Mouse (Mus musculus): ENCODE measurements at regions not wholly inside any gene's neighbourhood (a gene's known extent, or its start where the extent isn't known, plus 50 kb on each side); places are given as distances from the start of the nearest gene placed in this dataset.

DNA sequence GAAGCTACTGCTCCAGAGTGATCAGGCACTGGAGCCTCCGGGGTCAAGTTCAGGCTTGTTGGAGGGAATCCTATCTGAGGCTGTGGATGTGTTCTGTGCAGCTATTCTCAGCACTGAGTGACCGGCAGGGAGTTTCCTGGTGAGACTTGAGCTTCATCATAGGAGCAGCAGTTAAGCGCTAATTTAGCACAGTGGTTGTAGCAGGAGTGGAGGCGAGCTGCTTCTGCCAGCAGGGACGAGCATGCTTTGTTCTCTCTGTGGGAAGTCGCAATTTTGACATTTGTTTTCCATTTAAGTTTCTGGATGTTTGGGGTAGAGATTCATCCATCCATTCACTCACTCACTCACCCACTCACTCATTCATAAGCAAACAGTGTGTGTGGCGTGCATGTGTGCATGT is 144.4 kb upstream of the Rbfox1 start:
- Histone ChIP-seq H3K36me3 (ENCODE audit: control insufficient read depth, insufficient read depth, low read length, poor library complexity, severe bottlenecking) (no peaks in the 10 kb centered on the region), H3K27me3 (ENCODE audit: control insufficient read depth, insufficient read depth, low read length, poor library complexity, severe bottlenecking) (no peaks in the 10 kb centered on the region)
- DNase-seq (ENCODE audit: low read depth, low spot score), result no peak

- H3K27me3 ChIP-seq (ENCODE audit: control insufficient read depth, insufficient read depth, low read length, poor library complexity, severe bottlenecking), result no peaks in the 10 kb centered on the region
- no peaks in the 10 kb centered on the region for H3K36me3 ChIP-seq (ENCODE audit: control insufficient read depth, insufficient read depth, low read length, poor library complexity, severe bottlenecking)
- DNase-seq (ENCODE audit: low read depth, low spot score), result no peak
Measured at GRCm38 (mm10) chr16:5733608-5734007, 151.5 kb upstream of the Rbfox1 start.

DNA sequence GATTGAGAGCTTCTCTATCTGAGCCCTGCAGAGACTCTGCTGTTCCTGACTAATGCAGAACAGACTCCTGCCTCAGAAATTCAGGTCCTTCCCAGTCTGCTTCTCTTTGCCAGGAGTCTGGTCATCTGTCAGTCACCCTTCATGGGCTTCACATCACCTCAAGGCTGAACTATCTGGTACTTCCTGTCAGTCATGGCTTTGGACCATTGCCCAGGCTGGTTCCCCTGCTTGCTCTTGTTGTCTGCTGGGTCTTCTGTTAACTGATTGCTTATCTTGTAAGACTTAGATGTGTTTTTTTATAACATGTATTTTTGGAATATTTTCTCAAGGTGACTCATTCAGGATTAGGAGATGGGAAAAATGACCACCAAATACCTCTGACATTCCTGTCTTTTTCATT is 162.6 kb upstream of the Rbfox1 start:
- DNase-seq (ENCODE audit: low read depth, low spot score), result no peak
- no peaks in the 10 kb centered on the region for H3K27me3 ChIP-seq (ENCODE audit: control insufficient read depth, insufficient read depth, low read length, poor library complexity, severe bottlenecking)
- H3K36me3 ChIP-seq (ENCODE audit: control insufficient read depth, insufficient read depth, low read length, poor library complexity, severe bottlenecking), result no peaks in the 10 kb centered on the region

DNA sequence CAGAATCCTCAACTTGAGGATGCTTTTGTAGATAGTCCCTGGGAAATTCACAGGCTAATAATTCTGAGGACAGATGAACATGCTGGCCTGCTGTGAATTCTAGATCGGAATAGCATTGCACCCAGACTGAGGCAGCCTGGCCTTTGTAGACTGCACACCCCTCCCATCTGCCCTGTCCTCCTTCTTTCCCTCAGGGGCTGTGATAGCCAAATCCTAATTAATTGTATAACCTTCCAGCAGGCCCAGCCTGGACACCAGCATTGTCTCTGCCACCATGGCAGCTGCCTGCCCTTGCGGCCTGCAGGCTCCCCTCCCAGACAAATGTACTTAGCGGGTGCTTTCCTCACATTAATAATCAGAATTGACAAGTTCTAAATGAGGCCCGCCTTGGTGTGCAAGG is 171.7 kb upstream of the Rbfox1 start:
- Histone ChIP-seq H3K27me3 (ENCODE audit: control insufficient read depth, insufficient read depth, low read length, poor library complexity, severe bottlenecking) (no peaks in the 10 kb centered on the region), H3K36me3 (ENCODE audit: control insufficient read depth, insufficient read depth, low read length, poor library complexity, severe bottlenecking) (no peaks in the 10 kb centered on the region)
- DNase-seq (ENCODE audit: low read depth, low spot score), result no peak

DNA sequence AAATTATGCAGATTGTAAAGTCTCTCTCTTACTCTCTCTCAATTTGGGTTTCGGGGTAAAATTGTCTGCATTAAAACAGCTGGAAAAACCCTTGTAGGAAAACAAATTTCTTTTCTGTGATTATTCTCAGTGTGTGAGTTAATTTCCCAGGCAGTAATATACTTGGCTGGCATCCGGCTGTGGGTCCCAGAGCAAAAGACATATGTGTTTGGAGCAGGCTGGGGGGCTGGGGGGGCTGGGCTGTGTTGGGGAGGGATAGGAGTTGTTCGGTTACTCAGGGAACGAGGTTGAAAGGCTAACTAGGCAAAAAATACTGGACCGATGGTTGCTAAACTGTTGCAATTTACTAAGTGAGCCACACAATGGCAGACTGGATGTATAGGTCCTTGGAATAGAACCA is 175.3 kb upstream of the Rbfox1 start:
- no peak for DNase-seq (ENCODE audit: low read depth, low spot score)
- no peaks in the 10 kb centered on the region for H3K36me3 ChIP-seq (ENCODE audit: control insufficient read depth, insufficient read depth, low read length, poor library complexity, severe bottlenecking)
- no peaks in the 10 kb centered on the region for H3K27me3 ChIP-seq (ENCODE audit: control insufficient read depth, insufficient read depth, low read length, poor library complexity, severe bottlenecking)

- no peak for DNase-seq (ENCODE audit: low read depth, low spot score)
- no peaks in the 10 kb centered on the region for H3K36me3 ChIP-seq (ENCODE audit: control insufficient read depth, insufficient read depth, low read length, poor library complexity, severe bottlenecking)
- no peaks in the 10 kb centered on the region for H3K27me3 ChIP-seq (ENCODE audit: control insufficient read depth, insufficient read depth, low read length, poor library complexity, severe bottlenecking)
Measured at GRCm38 (mm10) chr16:5700731-5701255, 184.4 kb upstream of the Rbfox1 start.

DNA sequence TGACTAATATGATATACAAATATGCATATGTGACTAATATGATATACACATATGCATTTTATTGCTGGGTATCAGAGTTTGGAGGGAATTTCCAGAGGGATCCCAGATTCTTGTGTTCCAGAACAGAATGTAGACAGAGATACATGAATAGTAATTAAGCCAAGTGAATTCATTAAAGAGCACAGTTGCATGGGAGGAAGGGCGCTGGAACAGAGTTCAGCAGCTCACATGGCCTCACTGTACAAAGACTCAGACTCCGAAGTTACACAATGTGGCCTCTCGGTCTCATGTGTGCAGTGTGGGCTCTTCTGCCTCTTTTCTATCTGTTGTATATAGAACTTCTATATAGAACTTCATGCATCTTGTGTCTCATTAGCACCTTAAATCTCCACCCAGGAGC is 196.8 kb upstream of the Rbfox1 start:
- Histone ChIP-seq H3K27me3 (ENCODE audit: control insufficient read depth, insufficient read depth, low read length, poor library complexity, severe bottlenecking) (no peaks in the 10 kb centered on the region), H3K36me3 (ENCODE audit: control insufficient read depth, insufficient read depth, low read length, poor library complexity, severe bottlenecking) (no peaks in the 10 kb centered on the region)
- DNase-seq (ENCODE audit: low read depth, low spot score), result no peak

GRCm38 (mm10) chr16:5673372-5673960 is 211.7 kb upstream of the Rbfox1 start:
- DNase-seq (ENCODE audit: low read depth, low spot score), result no peak
- Histone ChIP-seq H3K27me3 (ENCODE audit: control insufficient read depth, insufficient read depth, low read length, poor library complexity, severe bottlenecking) (no peaks in the 10 kb centered on the region), H3K36me3 (ENCODE audit: control insufficient read depth, insufficient read depth, low read length, poor library complexity, severe bottlenecking) (no peaks in the 10 kb centered on the region)

DNA sequence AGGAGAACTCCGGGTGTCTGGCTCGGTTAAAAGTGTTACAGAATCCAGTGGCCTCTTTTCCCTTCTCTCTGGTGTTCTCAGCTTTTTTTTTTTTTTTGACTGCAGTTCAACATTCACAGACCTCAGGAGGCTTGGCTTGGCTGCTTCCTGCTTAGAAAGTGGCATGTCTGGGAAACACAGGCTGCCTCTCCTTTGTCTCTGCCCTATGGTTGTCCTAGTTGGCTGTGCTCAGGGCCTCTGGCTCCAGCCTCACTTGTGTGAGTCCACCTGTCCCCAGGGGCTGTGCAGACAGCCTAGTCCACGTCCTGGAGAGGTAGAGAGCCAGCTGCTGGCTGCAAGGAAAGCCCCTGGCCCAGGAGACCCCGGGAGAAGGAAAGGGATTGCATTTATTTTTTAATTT is 212.3 kb upstream of the Rbfox1 start:
- Histone ChIP-seq H3K36me3 (ENCODE audit: control insufficient read depth, insufficient read depth, low read length, poor library complexity, severe bottlenecking) (no peaks in the 10 kb centered on the region), H3K27me3 (ENCODE audit: control insufficient read depth, insufficient read depth, low read length, poor library complexity, severe bottlenecking) (no peaks in the 10 kb centered on the region)
- DNase-seq (ENCODE audit: low read depth, low spot score), result no peak

DNA sequence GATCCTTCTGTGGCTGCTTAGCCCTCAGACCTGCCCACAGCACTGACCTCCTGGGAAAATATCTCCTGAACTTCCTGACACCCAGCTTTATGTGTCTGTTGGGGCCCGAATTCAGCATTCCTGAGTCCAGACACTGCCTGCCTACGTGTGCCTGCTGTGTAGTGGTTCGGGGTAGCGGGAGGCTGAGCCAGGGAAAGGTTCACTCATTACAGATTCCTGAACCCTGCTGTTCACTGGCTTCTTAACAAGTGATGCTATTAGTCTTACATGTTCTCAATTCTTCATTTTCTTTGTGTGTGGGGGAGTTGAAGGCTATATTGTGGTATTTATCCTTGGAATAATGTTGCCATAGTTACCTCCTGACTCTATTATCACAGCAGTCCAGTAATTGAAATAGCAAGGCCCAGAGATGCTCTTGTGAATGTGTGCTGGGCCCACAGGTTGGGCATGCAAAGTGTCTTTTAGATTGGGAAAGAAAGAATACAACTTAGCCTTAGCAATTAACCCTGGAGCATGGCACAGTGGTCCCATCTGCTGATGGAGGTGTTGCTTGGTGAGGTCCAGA is 216.7 kb upstream of the Rbfox1 start:
- no peak for DNase-seq (ENCODE audit: low read depth, low spot score)
- H3K27me3 ChIP-seq (ENCODE audit: control insufficient read depth, insufficient read depth, low read length, poor library complexity, severe bottlenecking), result no peaks in the 10 kb centered on the region
- H3K36me3 ChIP-seq (ENCODE audit: control insufficient read depth, insufficient read depth, low read length, poor library complexity, severe bottlenecking), result no peaks in the 10 kb centered on the region

GRCm38 (mm10) chr16:5661918-5662317 is 223.2 kb upstream of the Rbfox1 start:
- no peaks in the 10 kb centered on the region for H3K36me3 ChIP-seq (ENCODE audit: control insufficient read depth, insufficient read depth, low read length, poor library complexity, severe bottlenecking)
- no peak for DNase-seq (ENCODE audit: low read depth, low spot score)
- no peaks in the 10 kb centered on the region for H3K27me3 ChIP-seq (ENCODE audit: control insufficient read depth, insufficient read depth, low read length, poor library complexity, severe bottlenecking)

DNA sequence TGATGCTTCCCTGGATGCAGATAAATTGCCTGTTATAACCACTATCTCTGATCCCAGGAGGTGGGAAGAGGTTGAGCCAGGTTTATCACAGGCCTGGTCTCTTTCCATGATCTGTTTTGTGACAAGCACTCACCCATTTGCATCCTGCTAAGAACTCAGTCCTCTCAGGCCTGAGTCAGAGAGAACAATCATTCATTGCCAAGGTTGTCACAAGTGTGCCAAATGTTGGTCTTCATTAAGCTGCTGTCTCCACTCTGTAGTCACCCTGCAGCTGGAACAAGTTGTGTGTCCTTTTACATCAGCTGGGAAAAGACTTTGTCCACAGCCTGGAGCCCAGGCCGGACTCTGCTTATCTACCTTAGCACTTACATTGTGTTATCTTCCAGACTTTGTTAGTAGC is 233.6 kb upstream of the Rbfox1 start:
- H3K27me3 ChIP-seq (ENCODE audit: control insufficient read depth, insufficient read depth, low read length, poor library complexity, severe bottlenecking), result no peaks in the 10 kb centered on the region
- no peaks in the 10 kb centered on the region for H3K36me3 ChIP-seq (ENCODE audit: control insufficient read depth, insufficient read depth, low read length, poor library complexity, severe bottlenecking)
- no peak for DNase-seq (ENCODE audit: low read depth, low spot score)

DNA sequence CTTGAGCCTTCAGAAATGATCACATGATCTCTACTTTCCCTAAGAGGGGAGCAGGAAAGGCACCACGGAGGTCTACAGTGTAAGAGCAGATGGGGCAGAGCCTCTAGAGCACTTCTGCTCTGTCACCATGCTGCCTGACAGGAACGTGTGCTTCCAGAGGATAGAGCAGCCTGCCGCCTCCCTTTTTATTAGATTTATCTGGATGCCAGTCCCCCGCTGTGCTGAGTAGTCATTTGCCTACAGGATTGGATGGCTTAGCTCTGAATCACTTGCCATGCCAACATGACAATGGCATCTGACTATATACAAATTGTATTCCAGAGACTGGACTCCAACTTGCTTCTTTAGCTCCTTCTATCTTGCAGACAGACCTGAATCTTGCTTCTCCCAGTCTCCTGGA is 234.2 kb upstream of the Rbfox1 start:
- H3K36me3 ChIP-seq (ENCODE audit: control insufficient read depth, insufficient read depth, low read length, poor library complexity, severe bottlenecking), result no peaks in the 10 kb centered on the region
- no peak for DNase-seq (ENCODE audit: low read depth, low spot score)
- H3K27me3 ChIP-seq (ENCODE audit: control insufficient read depth, insufficient read depth, low read length, poor library complexity, severe bottlenecking), result no peaks in the 10 kb centered on the region

DNA sequence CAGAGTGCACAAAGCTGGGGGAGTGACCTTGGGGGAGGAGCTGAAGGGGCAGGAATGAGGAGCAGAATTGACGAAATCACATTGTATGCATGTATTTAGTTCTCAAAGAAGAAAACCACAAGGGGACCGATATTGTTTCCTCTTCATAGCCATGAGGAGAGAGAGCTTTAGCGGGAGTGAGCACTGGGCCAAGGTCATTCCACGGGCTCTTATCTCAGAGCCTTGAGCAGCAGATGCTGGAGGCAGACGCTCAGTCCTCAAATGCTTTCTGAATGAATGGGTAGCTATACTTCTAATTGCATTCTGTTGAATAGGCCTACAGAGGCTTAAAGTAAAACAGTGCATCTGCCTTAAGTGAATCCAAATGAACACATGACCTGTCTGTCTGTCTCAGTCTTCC is 245.2 kb upstream of the Rbfox1 start:
- no peaks in the 10 kb centered on the region for H3K27me3 ChIP-seq (ENCODE audit: control insufficient read depth, insufficient read depth, low read length, poor library complexity, severe bottlenecking)
- no peaks in the 10 kb centered on the region for H3K36me3 ChIP-seq (ENCODE audit: control insufficient read depth, insufficient read depth, low read length, poor library complexity, severe bottlenecking)
- DNase-seq (ENCODE audit: low read depth, low spot score), result no peak

GRCm38 (mm10) chr16:5629996-5630395 is 255.2 kb upstream of the Rbfox1 start:
- H3K27me3 ChIP-seq (ENCODE audit: control insufficient read depth, insufficient read depth, low read length, poor library complexity, severe bottlenecking), result no peaks in the 10 kb centered on the region
- H3K36me3 ChIP-seq (ENCODE audit: control insufficient read depth, insufficient read depth, low read length, poor library complexity, severe bottlenecking), result no peaks in the 10 kb centered on the region
- DNase-seq (ENCODE audit: low read depth, low spot score), result no peak

GRCm38 (mm10) chr16:5627910-5628309 is 257.2 kb upstream of the Rbfox1 start:
- no peak for DNase-seq (ENCODE audit: low read depth, low spot score)
- Histone ChIP-seq H3K27me3 (ENCODE audit: control insufficient read depth, insufficient read depth, low read length, poor library complexity, severe bottlenecking) (no peaks in the 10 kb centered on the region), H3K36me3 (ENCODE audit: control insufficient read depth, insufficient read depth, low read length, poor library complexity, severe bottlenecking) (no peaks in the 10 kb centered on the region)

All from splenic B cell, adult 2 months (primary cell).